Mouse (Mus musculus) erythroblast, embryonic 14.5 days (primary cell): ENCODE data around the gene Isca2. TPM values are rescaled to one million over a fixed set of nuclear protein-coding genes. Genes with fewer than 3 reads are reported as not detected.

Experiments
- H3K27me3 ChIP-seq: 2 replicates; pipeline ENCODE4 v1.6.1; 2012; ENCODE audit warnings: inconsistent platforms; ENCODE audit not compliant: control insufficient read depth
- H3K36me3 ChIP-seq: 2 replicates; pipeline ENCODE4 v1.6.1; 2012; ENCODE audit warnings: mild to moderate bottlenecking, inconsistent platforms; ENCODE audit not compliant: control insufficient read depth
- H3K4me1 ChIP-seq: 2 replicates; pipeline ENCODE4 v1.6.1; 2012; ENCODE audit warnings: inconsistent platforms; ENCODE audit not compliant: control insufficient read depth
- H3K4me3 ChIP-seq: replicated peaks from 2 replicates; pipeline ENCODE3; 2012; ENCODE audit warnings: moderate library complexity, mild to moderate bottlenecking, inconsistent platforms
- H3K9me3 ChIP-seq: 2 replicates; pipeline ENCODE4 v1.6.1; 2012; ENCODE audit warnings: low read length, inconsistent platforms, mixed read lengths; ENCODE audit not compliant: control insufficient read depth
- GATA1 ChIP-seq: IDR thresholded peaks from 2 replicates; pipeline ENCODE4 v1.6.1; 2012; ENCODE audit warnings: low read length, inconsistent platforms, mixed read lengths
- TAL1 ChIP-seq: IDR thresholded peaks from 3 replicates; pipeline ENCODE4 v1.6.1; 2012; ENCODE audit warnings: low read length, inconsistent platforms, mixed read lengths
- polyA plus RNA-seq: library from polyadenylated mRNA; stranded (reverse); fragments of >175 nt; gene quantifications from 2 replicates; pipeline ENCODE4 v1.2.3, GENCODE M21; 2012

The Isca2 gene
- 9.7 and 10.3 TPM in 2 replicates for polyA plus RNA-seq

DNA sequence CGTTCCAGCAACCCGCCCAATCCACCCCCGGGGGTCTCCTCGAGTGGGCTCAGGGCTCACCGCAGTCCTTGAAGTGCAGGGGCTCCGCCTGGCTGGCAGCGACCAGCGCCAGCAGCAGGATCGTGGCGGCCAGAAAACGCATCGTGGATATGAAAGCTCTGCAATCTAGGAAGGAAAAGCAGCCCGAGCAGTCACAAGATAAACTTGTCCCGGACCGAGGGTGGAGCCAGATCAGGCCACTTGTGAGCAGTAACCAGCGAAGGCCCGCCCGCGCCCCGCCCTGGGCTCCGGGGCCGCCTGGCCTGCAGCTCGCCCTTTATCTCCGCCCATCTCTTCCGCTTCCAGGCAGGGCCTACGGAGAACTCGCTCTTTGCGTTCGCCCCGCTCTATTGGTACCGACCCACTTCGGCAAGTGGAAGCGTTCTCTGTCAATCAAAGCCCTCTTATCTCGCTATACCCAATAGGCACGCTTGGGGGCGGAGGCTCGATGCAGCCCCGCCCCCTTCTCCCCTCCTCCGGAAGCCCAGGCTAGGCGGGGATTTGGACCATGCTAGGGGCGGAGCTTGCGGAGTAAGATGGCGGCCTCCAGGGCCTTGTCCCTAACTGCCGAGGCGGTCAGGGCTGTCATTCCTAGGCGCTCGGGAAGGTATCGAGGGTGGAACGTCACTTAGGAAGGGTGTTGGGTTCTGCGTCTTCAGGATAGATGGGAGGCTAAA, at the start of gene Isca2, which contains the start of gene Npc2:
Isca2 (plus strand) TSS at position 526 of the 716 bp plus-strand sequence.
Npc2 (minus strand) TSS at position 427 of the 716 bp plus-strand sequence.
- Histone ChIP-seq H3K4me1 (peaks cover 56% of the 10 kb centered on the region), H3K36me3 (peaks cover 53% of the 10 kb centered on the region), H3K4me3 (peak within 1 kb of the TSS; percentile 79), H3K9me3 (no peaks in the 10 kb centered on the region), H3K27me3 (no peaks in the 10 kb centered on the region)
- TF ChIP-seq TAL1: no peak
- TF ChIP-seq GATA1: peak; percentile 99

DNA sequence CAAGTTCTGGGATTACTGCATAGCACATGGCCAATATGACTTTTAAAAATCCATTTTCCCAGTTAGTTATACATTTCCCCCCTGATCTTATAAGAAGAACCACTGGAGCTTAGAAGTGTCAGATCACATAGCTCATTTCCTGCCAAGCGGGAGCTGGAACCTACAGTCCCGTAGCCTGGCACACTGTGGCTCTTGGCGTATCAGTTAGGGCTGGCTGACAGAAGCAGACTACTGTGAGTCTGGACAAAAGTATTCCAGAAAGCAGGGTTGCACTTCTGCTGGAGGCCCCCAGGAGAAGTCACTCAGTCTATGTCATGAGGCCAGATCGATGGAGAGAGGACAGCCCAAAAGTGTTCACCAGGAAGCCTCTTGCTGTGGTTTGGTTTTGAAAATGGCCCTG, 46.7 kb upstream of the Isca2 start:
- TF ChIP-seq TAL1: no peak
- TF ChIP-seq GATA1: no peak
- H3K9me3 ChIP-seq: no peaks in the 10 kb centered on the region
- H3K4me1 ChIP-seq: no peaks in the 10 kb centered on the region
- H3K27me3 ChIP-seq: no peaks in the 10 kb centered on the region
- H3K4me3 ChIP-seq: no peak overlapping the region
- no peaks in the 10 kb centered on the region for H3K36me3 ChIP-seq

GRCm38 (mm10) chr12:84726986-84727385, 46.1 kb upstream of the Isca2 start:
- Histone ChIP-seq H3K27me3 (no peaks in the 10 kb centered on the region), H3K4me1 (no peaks in the 10 kb centered on the region)
- TF ChIP-seq GATA1 (no peak), TAL1 (no peak)

GRCm38 (mm10) chr12:84727434-84727833, 45.6 kb upstream of the Isca2 start:
- no peaks in the 10 kb centered on the region for H3K9me3 ChIP-seq
- no peak overlapping the region for H3K4me3 ChIP-seq
- TF ChIP-seq GATA1: no peak
- no peak for TF ChIP-seq TAL1
- H3K36me3 ChIP-seq: no peaks in the 10 kb centered on the region
- no peaks in the 10 kb centered on the region for H3K27me3 ChIP-seq
- no peaks in the 10 kb centered on the region for H3K4me1 ChIP-seq

More at GRCm38 (mm10) chr12:84726986-84727385, 46.1 kb upstream of the Isca2 start:
- Histone ChIP-seq H3K9me3 (no peaks in the 10 kb centered on the region), H3K36me3 (no peaks in the 10 kb centered on the region), H3K4me3 (no peak overlapping the region)

DNA sequence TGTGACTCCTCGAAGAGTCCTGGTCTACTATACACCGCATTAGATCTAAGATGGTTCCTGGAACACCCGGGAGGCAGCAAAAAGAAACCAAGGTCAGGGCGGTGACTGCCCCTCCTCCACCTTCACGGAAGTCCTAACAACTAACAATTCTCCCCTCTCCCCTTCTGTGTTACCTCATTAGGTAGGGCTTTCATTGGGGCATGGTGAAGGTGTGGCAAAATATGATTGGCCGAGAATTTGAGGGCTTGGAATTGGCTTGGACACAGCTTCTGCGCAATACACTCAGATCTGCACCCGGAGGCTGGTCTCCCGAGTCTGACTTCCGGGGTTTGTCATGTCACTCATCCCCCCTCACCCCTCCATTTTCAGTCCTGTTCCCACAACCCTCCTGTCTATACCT, 44.6 kb upstream of the Isca2 start:
- H3K4me3 ChIP-seq: no peak overlapping the region
- H3K36me3 ChIP-seq: no peaks in the 10 kb centered on the region
- TF ChIP-seq GATA1 (no peak), TAL1 (no peak)
- H3K9me3 ChIP-seq: no peaks in the 10 kb centered on the region
- no peaks in the 10 kb centered on the region for H3K4me1 ChIP-seq
- no peaks in the 10 kb centered on the region for H3K27me3 ChIP-seq

- no peak for TF ChIP-seq TAL1
- TF ChIP-seq GATA1: no peak
- Histone ChIP-seq H3K9me3 (no peaks in the 10 kb centered on the region), H3K27me3 (no peaks in the 10 kb centered on the region; the same call in 1 of the 2 replicates), H3K4me3 (no peak overlapping the region), H3K36me3 (no peaks in the 10 kb centered on the region), H3K4me1 (no peaks in the 10 kb centered on the region)
Measured at GRCm38 (mm10) chr12:84733366-84733765, 39.7 kb upstream of the Isca2 start.

DNA sequence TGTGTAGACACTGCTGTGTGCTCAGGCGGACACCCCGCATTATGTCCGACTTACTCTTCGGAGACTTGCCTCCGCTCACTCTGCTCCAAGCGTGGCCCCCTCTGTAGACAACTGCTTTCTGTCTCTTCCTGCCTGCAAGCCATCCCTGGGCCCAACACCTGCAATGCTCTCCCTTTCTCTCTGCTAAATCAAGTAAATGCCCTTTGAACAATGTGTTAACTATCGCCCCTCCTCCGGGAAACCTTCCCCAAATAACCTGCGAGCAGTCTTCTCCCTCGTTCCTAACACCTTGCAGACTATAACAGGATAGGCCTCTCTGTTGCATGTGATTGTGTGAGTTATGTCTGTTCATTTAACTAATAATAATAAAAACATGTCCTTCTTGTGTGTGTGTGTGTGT, 29.6 kb upstream of the Isca2 start:
- no peak for TF ChIP-seq GATA1
- TF ChIP-seq TAL1: no peak
- Histone ChIP-seq H3K27me3 (peaks cover 5% of the 10 kb centered on the region; the same call in 1 of the 2 replicates), H3K4me3 (no peak overlapping the region), H3K4me1 (no peaks in the 10 kb centered on the region), H3K36me3 (no peaks in the 10 kb centered on the region), H3K9me3 (no peaks in the 10 kb centered on the region)

GRCm38 (mm10) chr12:84745700-84746099, 27.4 kb upstream of the Isca2 start:
- no peaks in the 10 kb centered on the region for H3K9me3 ChIP-seq

DNA sequence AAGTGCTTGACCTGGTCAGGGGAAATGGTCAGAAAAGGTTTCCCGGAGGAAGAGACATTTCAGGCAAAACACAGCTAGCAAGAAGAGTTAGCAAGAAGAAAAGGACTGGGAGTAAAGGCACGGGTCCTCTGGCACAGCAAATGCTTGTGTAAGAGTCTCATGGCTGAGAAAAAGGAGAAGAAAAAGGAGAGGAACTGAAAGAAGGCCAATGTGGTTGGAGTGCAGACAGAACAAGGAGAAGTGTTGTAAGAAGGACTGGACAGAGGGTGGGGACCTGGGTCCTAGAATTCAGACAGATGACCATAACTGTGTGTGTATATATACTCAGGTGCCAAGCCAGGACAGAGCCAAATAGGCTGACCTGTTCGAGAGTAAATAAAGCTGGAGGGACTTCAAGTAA, 24.9 kb upstream of the Isca2 start:
- Histone ChIP-seq H3K4me1 (no peaks in the 10 kb centered on the region), H3K36me3 (no peaks in the 10 kb centered on the region), H3K4me3 (no peak overlapping the region), H3K9me3 (no peaks in the 10 kb centered on the region), H3K27me3 (peaks cover 19% of the 10 kb centered on the region)
- TF ChIP-seq TAL1: no peak
- TF ChIP-seq GATA1: no peak

More at GRCm38 (mm10) chr12:84745700-84746099, 27.4 kb upstream of the Isca2 start:
- H3K36me3 ChIP-seq: no peaks in the 10 kb centered on the region
- peaks cover 9% of the 10 kb centered on the region for H3K27me3 ChIP-seq
- H3K4me3 ChIP-seq: no peak overlapping the region
- H3K4me1 ChIP-seq: no peaks in the 10 kb centered on the region
- no peak for TF ChIP-seq GATA1
- no peak for TF ChIP-seq TAL1
